ENCODE assay signal across 30 mouse cellular contexts in genomic region chr17:78721690-78722089, GRCm38 (mm10). TPM values are rescaled to one million over a fixed set of nuclear protein-coding genes. Genes with fewer than 3 reads are reported as not detected.
DNase-seq lines count a peak whose midpoint lies in the region; ATAC-seq lines count a peak whose summit lies in the region.
"Had no signal": no experiment of that assay in that cellular context is flagged by ENCODE, and none has a peak within 500 bp of the region (broad histone marks: within the 10 kb centered on the region; RNA-seq: fewer than 3 reads in every experiment).

No protein-coding gene starts in this region.

- peaks cover 18% of the 10 kb centered on the region for H3K36me3 ChIP-seq in heart, embryonic 15.5 days
- peaks cover 23% of the 10 kb centered on the region for H3K36me3 ChIP-seq in heart, embryonic 10.5 days
- H3K36me3 ChIP-seq in midbrain, embryonic 11.5 days (ENCODE audit: control insufficient read depth, insufficient read depth, low read length) = peaks cover 4% of the 10 kb centered on the region
- H3K36me3 ChIP-seq in midbrain, embryonic 14.5 days (ENCODE audit: control insufficient read depth, insufficient read depth, low read length) = peaks cover 10% of the 10 kb centered on the region; the same call in 1 of the 2 replicates

- H3K4me3 ChIP-seq in heart, embryonic 15.5 days = no peak overlapping the region
- H3K4me3 ChIP-seq in heart, embryonic 10.5 days = no peak overlapping the region
- no peak overlapping the region for H3K4me3 ChIP-seq in midbrain, embryonic 11.5 days (ENCODE audit: low read depth, low read length)
- H3K4me3 ChIP-seq in midbrain, embryonic 14.5 days (replicated peaks; ENCODE audit: low read depth, low read length) = no peak overlapping the region
- H3K4me3 ChIP-seq: embryonic facial prominence, embryonic 13.5 days; embryonic facial prominence, embryonic 15.5 days; erythroblast, embryonic 14.5 days; forebrain, embryonic 10.5 days; forebrain, embryonic 12.5 days had no signal

- ATAC-seq in heart, embryonic 15.5 days (replicated peaks; ENCODE audit: insufficient number of reproducible peaks, insufficient read depth, low FRiP score, low read depth) = no peak
- ATAC-seq in midbrain, embryonic 11.5 days (ENCODE audit: low FRiP score) = no peak
- ATAC-seq in midbrain, embryonic 14.5 days (ENCODE audit: low FRiP score, low TSS enrichment) = no peak
- ATAC-seq: activated CD4-positive, CD25-positive, alpha-beta regulatory T cell, adult 4 months; CD4-positive, CD25-positive, alpha-beta regulatory T cell, adult 4 months; forebrain, embryonic 14.5 days; forebrain, embryonic 16.5 days; Patski had no signal

- DNase-seq in adrenal gland, adult (ENCODE audit: inconsistent age in 2 of 2, low spot score in 1 of 2) = peak; percentile 21 to 58
- DNase-seq in adrenal gland, postnatal 36 days = no peak
- no peak for DNase-seq in heart, embryonic 10.5 days (ENCODE audit: low spot score)
- peak; percentile 6 for DNase-seq in midbrain, embryonic 11.5 days (ENCODE audit: low spot score, missing footprints)
- no peak for DNase-seq in midbrain, embryonic 14.5 days
- peak; percentile 31 for DNase-seq in ovary, postnatal 36 days (ENCODE audit: low spot score)
- no peak for DNase-seq in ovary, postnatal 10 days (ENCODE audit: low spot score)
- DNase-seq: adrenal gland, adult 2 months; adrenal gland, postnatal 10 days; adrenal gland, postnatal 25 days; B cell, adult 2 months; cerebellum, adult 11-12 months; cerebellum, adult 2 months; cerebellum, adult 9-10 months; cerebellum, postnatal 10 days; cerebellum, postnatal 25 days; embryo, embryonic 11 days had no signal

- WGBS in heart, embryonic 15.5 days = 80% methylated on average over 7 of the region's 7 CpGs
- WGBS in heart, embryonic 10.5 days = 80% methylated on average over 7 of the region's 7 CpGs
- 90% methylated on average over 7 of the region's 7 CpGs for WGBS in midbrain, embryonic 11.5 days
- WGBS in midbrain, embryonic 14.5 days = 96% methylated on average over 7 of the region's 7 CpGs

- no peak overlapping the region for H3K4me2 ChIP-seq in heart, embryonic 15.5 days
- no peak overlapping the region for H3K4me2 ChIP-seq in midbrain, embryonic 11.5 days
- no peak overlapping the region for H3K4me2 ChIP-seq in midbrain, embryonic 14.5 days (ENCODE audit: low read length)
- H3K4me2 ChIP-seq: embryonic facial prominence, embryonic 13.5 days; embryonic facial prominence, embryonic 15.5 days; forebrain, embryonic 12.5 days had no signal

- no peaks in the 10 kb centered on the region for H3K27me3 ChIP-seq in heart, embryonic 15.5 days
- H3K27me3 ChIP-seq in heart, embryonic 10.5 days (ENCODE audit: insufficient read depth, poor library complexity, severe bottlenecking) = no peaks in the 10 kb centered on the region
- no peaks in the 10 kb centered on the region for H3K27me3 ChIP-seq in midbrain, embryonic 11.5 days (ENCODE audit: control insufficient read depth, insufficient read depth, low read length)
- H3K27me3 ChIP-seq in midbrain, embryonic 14.5 days (ENCODE audit: control insufficient read depth, insufficient read depth, low read length) = no peaks in the 10 kb centered on the region
- H3K27me3 ChIP-seq: CH12.LX; embryonic facial prominence, embryonic 13.5 days; embryonic facial prominence, embryonic 15.5 days; forebrain, embryonic 12.5 days; Patski had no signal

- H3K27ac ChIP-seq in heart, embryonic 15.5 days = peak overlapping the region; percentile 7; the same call in 1 of the 2 replicates
- no peak overlapping the region for H3K27ac ChIP-seq in heart, embryonic 10.5 days
- H3K27ac ChIP-seq in midbrain, embryonic 11.5 days (ENCODE audit: low read depth, low read length) = no peak overlapping the region
- H3K27ac ChIP-seq in midbrain, embryonic 14.5 days (replicated peaks; ENCODE audit: low read depth, low read length) = no peak overlapping the region
- H3K27ac ChIP-seq: embryonic facial prominence, embryonic 13.5 days; embryonic facial prominence, embryonic 15.5 days; forebrain, embryonic 10.5 days; forebrain, embryonic 12.5 days had no signal

- no peak overlapping the region for H3K9ac ChIP-seq in heart, embryonic 15.5 days
- H3K9ac ChIP-seq in midbrain, embryonic 11.5 days (ENCODE audit: low read length) = no peak overlapping the region
- H3K9ac ChIP-seq in midbrain, embryonic 14.5 days (replicated peaks; ENCODE audit: low read length) = no peak overlapping the region
- H3K9ac ChIP-seq: embryonic facial prominence, embryonic 13.5 days; embryonic facial prominence, embryonic 15.5 days; forebrain, embryonic 12.5 days had no signal

- no peaks in the 10 kb centered on the region for H3K9me3 ChIP-seq in heart, embryonic 15.5 days (replicated peaks)
- no peaks in the 10 kb centered on the region for H3K9me3 ChIP-seq in heart, embryonic 10.5 days
- no peaks in the 10 kb centered on the region; the same call in 1 of the 2 replicates for H3K9me3 ChIP-seq in midbrain, embryonic 11.5 days (ENCODE audit: control insufficient read depth, low read length)
- H3K9me3 ChIP-seq in midbrain, embryonic 14.5 days (ENCODE audit: control insufficient read depth, low read length) = 0 out of 2 replicates have a peak, but pooled peaks cover 2% of the 10 kb centered on the region
- H3K9me3 ChIP-seq: embryonic facial prominence, embryonic 13.5 days; embryonic facial prominence, embryonic 15.5 days; forebrain, embryonic 12.5 days; G1E had no signal

- H3K4me1 ChIP-seq in heart, embryonic 15.5 days (replicated peaks) = peaks cover 21% of the 10 kb centered on the region
- H3K4me1 ChIP-seq in heart, embryonic 10.5 days = peaks cover 13% of the 10 kb centered on the region; the same call in 1 of the 2 replicates
- H3K4me1 ChIP-seq in midbrain, embryonic 11.5 days (ENCODE audit: control insufficient read depth, insufficient read depth, low read length) = no peaks in the 10 kb centered on the region
- H3K4me1 ChIP-seq in midbrain, embryonic 14.5 days (ENCODE audit: control insufficient read depth, insufficient read depth, low read length) = no peaks in the 10 kb centered on the region
- H3K4me1 ChIP-seq: forebrain, embryonic 12.5 days had no signal

RNA-seq across cellular contexts. Expression of gene Strn, which starts 15.3 kb away (rescaled TPM):
- 10 to 100 TPM; 21.7 to 25.9 TPM for total RNA-seq in adrenal gland, postnatal 36 days (2021)
- 11.1 and 12.0 TPM in 2 replicates for polyA plus RNA-seq in heart, embryonic 15.5 days (2015; fragmentation: Nextera tagmentation; extraction: Ambion mirVana)
- polyA plus RNA-seq in heart, embryonic 10.5 days (2016; fragmentation: Nextera tagmentation; extraction: Ambion mirVana) = 8.5 and 12.6 TPM in 2 replicates
- polyA plus RNA-seq in midbrain, embryonic 11.5 days (2014; fragmentation: Nextera tagmentation; extraction: Ambion mirVana) = 6.7 and 7.9 TPM in 2 replicates
- 6.2 and 8.2 TPM in 2 replicates for polyA plus RNA-seq in midbrain, embryonic 14.5 days (2014; fragmentation: Nextera tagmentation; extraction: Ambion mirVana)

Comparison
In these comparisons a context has a peak if more than half of its experiments do, and no peak if none do; other contexts are left out.
1. DNase-seq: peak in adrenal gland, adult (2 of 2), midbrain, embryonic 11.5 days (single experiment) and ovary, postnatal 36 days (single experiment); none in adrenal gland, postnatal 36 days (0 of 2), heart, embryonic 10.5 days (single experiment), midbrain, embryonic 14.5 days (single experiment) and ovary, postnatal 10 days (single experiment).